Mouse (Mus musculus) spleen, embryonic (tissue): ENCODE measurements around the gene Sh3yl1.

Source experiments
- CTCF ChIA-PET: fragments of 350-600 bp; sonication (Branson Sonifier 250); formaldehyde crosslinking; loops from one replicate; lab custom pipeline; 2022; lab: Charles Lee

The Sh3yl1 gene

GRCm38 (mm10) chr12:30943057-30943986 lies 31.9 kb downstream of the Sh3yl1 start:
- CTCF ChIA-PET, result no interaction called here

GRCm38 (mm10) chr12:30944197-30944596 lies 32.7 kb downstream of the Sh3yl1 start:
- CTCF ChIA-PET, result no interaction called here

GRCm38 (mm10) chr12:30970700-30971099 lies 59.2 kb downstream of the Sh3yl1 start:
- CTCF ChIA-PET, result no interaction called here

- CTCF ChIA-PET, result no interaction called here
These were observed 92.3 kb downstream of the Sh3yl1 start for GRCm38 (mm10) chr12:31003795-31004194.

GRCm38 (mm10) chr12:31005010-31005409 lies 93.5 kb downstream of the Sh3yl1 start:
- CTCF ChIA-PET, result no interaction called here

- CTCF ChIA-PET, result no interaction called here
These were observed 96.7 kb downstream of the Sh3yl1 start for GRCm38 (mm10) chr12:31008171-31008570.
